Mouse (Mus musculus) embryo, embryonic 9.5 days (tissue): ENCODE measurements around the gene Acot12.
"Not testable (repeated sequence)": the region's sequence is repeated elsewhere in the genome, so short reads cannot be mapped to it uniquely, and the experiment has no call there.

Source experiments
- DNase-seq: peaks from one replicate; pipeline ENCODE4 v3.0.0-alpha.2; 2017; ENCODE audit errors: extremely low spot score

Acot12 gene

DNA sequence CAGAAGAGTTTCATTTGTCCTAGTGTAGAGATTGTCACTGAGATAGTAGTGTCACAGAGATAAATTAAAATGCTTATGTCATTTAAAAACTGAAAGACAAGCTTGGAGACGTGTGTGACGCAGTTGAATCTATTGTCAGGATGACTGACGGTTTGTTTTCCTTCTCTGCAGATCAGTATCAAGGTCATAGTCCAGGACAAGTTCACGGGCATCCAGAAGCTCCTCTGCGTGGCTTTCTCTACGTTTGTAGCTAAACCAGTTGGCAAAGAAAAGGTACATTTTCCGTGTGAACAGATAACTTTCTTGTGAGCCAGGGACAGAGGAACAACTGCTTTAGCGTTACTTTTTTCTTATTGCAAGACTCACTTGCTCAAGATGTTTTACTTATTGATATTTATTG lies 18.5 kb downstream of the Acot12 start:
- DNase-seq = no peak

- no peak for DNase-seq
Observed at GRCm38 (mm10) chr13:91760302-91761050, 19.2 kb downstream of the Acot12 start.

DNA sequence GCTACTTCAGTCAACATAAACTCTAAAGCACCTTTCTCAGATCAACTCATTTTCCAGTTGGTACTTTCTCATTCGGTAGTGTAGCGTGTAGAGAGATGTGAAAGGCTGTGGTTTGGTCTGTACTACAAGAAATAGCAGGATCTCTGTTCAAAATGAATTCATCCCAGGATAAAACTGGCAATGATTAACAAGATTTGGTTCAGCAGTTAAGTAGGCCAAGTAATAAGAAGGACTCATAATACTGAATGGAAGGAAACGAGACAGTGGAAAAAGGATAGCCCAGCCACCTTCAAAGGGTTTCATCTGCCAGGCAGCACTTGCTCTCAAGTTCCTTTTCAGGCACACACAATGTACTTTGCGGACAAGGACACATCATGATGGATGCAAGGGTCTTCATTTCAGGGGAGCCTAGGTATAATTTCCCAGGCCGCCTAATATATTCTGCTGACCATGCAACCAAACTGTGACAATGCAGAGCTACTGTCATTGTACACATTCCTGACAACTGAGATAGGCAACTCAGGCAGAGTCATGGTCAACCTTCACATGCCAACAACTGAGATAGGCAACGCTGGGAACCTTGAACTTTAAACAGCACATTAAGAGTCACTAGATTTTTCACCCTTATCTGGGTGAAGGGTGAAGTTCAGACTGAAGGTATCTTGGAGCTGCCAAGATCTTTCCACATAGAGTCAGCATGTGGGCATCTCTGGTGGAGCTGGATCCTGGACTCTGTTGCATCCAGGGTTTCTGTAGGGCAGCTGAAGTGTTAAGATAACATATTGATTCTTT lies 20.5 kb downstream of the Acot12 start:
- no peak for DNase-seq

DNA sequence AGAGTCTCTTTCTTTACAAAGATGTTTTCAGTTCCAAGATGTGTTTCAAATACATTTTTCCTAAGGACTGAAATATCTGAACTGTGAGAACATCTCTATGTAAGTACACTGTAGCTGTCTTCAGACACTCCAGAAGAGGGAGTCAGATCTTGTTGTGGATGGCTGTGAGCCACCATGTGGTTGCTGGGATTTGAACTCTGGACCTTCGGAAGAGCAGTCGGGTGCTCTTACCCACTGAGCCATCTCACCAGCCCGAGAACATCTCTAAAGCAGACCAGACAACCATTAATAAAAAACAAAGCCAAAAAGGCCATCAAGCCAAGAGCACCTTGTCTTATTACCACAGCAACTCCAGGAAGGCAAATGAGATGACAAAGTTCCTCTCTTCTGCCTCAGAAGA lies 22.3 kb downstream of the Acot12 start:
- DNase-seq = not testable (repeated sequence)

GRCm38 (mm10) chr13:91765627-91766026 lies 24.3 kb downstream of the Acot12 start:
- no peak for DNase-seq

DNA sequence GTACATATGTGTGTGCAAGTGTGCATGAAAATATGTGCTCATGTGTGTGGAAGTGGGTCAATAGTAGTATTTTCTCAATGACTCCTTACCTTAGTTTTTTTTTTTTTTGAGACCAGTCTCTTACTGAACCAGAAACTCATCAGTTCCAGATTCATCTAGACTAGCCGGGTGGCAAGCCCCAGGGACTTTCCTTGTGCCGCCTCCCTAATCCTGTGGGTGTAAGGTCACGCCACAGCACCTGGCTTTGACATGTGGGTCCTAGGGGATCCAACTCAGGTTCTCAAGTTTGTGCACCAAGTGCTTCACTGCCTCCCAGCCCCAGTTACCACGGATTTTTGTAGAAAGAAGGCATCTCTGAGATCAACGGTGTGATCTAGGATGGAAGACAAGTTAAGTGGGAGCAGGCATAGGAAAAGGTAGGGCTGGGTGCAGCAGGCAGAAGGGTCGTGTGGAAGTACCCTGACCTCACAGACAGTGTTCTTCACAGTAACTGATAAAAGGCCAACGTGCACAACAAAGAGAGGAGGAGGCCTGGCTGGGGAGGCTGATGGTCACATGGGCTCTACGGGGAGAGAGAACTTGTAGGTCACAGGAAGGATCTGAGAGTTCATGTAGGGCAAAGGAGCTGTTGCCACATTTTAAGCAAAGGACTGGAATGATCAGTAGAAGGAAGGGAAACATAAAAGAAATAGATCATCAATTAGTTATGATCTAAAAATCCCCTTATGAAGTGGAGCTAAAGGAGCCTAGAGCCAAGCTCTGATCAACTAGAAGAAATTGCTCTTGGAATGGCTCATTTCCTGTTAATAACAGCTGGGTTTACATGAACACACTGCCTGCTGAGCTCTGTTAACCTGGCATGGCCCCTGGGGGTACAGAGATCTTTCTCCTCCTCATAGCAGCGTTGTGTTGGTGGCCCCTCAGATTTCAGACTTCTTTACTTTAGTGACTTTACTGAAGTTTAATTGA lies 27.7 kb downstream of the Acot12 start:
- no peak for DNase-seq

- no peak for DNase-seq
Observed at GRCm38 (mm10) chr13:91778092-91778491, 36.8 kb downstream of the Acot12 start.

DNA sequence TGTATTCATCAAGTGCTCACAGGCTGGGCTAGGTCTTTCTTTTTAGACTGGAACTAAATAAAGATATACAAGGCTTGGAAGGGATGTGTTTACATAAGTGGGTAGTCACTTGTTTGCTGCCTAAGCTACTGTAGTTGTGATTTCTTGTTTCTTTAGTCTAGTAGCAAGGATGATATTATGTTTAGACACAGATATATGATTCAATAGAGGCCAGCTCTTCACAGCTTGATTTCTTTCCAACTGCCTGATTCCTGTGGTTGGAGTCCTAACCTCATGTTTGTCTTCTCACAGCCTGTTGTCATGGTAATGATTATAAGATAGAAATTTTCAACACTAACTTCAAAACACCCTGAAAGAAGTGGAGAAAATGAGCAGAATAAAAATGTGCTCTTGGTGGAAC lies 38.6 kb downstream of the Acot12 start:
- DNase-seq = no peak

DNA sequence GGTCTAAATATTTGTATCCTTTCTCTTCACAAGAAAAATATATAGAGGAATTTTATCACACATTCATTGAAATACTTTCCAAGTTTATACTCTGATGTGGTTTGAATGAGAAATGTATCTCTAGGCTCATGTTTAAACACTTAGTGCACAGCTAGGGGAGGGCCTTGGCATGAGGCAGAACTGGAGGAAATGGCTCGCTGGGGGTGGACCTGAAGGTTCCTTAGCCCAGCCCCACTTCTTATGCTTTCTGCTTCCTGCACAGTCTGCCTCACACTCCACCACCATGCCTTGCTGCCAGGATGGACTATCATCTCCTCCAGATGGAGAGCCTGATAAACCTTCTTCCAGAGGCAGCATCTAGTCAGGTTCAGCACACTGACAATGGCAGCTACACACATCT lies 50.7 kb downstream of the Acot12 start:
- no peak for DNase-seq

GRCm38 (mm10) chr13:91794926-91795436 lies 53.7 kb downstream of the Acot12 start:
- no peak for DNase-seq

DNA sequence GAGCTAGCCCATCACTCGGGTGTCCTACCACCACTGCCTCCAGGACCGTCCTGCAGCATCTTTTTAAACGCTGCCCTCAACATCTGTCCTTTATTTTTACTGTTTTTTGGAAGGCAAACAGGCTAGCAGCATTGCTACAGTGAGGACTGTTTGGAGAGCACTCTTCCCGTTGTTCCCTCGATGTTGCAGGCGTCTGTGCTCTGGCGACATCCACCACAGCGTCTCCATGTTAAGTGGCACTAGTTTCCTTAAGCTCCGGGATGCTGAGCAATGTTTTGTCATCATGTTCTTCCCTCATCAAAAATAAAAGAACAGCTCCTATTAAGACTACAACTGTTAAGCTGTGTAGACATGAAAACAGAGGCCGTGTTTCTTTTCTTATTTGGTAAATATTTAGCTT lies 54.3 kb downstream of the Acot12 start:
- no peak for DNase-seq

DNA sequence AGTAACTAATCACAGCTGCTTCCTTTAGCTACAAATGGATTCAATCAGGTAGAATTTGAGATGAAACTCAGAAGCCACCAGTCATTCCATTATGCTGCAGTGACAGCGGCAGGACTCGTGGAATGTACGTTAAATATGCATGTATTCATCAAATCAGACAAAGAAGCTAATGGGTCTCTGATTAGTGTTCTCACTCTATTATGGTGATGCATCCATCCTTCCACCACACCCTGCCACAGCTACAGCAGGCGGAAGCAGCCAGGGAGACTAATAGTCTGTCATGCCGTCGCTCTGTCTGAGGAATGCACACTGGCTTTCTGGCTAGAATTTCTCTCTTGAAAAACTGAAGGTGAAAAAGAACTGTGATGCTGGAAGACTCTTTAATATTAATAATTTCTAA lies 54.7 kb downstream of the Acot12 start:
- DNase-seq = no peak

- no peak for DNase-seq
Observed at GRCm38 (mm10) chr13:91796916-91797315, 55.6 kb downstream of the Acot12 start.

DNA sequence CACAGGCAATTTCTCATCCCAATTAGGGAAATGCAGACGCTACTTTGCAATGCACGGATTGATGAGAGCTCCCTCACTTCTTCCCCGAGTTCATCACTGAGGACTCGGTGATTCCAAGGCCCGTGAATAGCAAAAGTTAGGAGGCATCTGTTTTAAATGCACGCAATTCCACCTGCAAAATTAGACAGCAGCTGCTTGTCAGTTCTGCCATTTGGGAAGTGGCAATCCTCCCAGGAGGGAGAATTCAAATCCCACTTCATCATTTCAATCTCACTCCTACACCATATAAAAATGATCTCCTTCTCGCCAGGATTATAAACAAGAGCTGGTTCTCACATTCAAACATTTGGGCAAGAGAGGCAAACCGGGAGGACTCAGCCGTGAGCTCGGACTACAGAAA lies 56.1 kb downstream of the Acot12 start:
- no peak for DNase-seq

DNA sequence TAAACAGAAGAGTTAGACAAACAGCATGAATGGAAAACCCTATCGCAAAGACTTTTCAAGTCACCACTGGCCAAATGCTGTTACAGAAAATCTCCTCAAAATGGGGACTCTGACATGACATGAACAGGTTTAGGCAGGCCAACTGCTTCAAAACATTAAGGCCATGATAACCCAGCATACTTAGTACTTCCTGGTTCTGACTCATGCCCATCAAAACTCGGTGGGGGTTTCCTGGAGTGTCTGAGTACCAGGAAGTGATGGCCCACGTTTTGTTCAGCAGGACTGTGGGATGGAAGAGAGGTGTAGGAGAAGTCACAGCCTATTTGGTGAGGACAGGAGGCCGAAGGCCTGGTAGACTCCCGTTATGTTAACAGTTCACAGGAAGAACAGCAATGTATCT lies 60.4 kb downstream of the Acot12 start:
- DNase-seq = no peak

DNA sequence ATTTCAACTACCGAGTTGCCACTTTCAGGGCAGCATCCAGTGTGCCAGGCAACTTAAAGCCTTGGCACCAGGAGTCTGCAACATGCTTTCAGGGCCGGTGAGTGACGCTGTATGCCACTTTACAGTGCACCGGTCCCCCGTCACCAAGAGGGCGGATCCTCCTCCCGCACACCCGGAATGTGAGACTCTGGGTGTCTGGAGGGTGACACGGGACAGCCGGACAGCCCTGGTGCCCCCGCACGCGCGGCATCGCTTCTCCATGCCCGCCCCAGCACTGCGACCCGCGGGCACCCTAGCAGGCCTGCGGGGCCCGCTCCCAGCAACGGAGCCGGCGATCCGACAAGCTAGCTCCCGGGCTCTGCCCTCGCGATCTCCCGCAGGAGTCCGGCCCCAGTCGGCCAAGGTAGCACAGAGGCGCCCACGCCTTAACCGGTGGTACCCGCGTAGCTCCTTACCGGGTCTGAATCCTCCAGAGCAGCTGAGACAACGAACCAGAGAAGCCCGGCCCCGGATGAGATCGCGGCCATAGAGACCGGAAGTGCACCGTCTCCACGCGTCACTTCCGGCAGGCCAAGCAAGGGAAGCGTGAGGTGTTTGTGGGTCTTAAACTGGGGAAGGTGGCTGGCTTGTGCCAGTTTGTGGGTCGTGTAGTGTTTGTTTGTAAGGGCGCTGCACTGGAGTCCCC lies 66.0 kb downstream of the Acot12 start, which contains the start of gene Zcchc9:
TSS of gene Zcchc9 (minus strand) at position 551 of the 685 bp plus-strand sequence.
- peak; percentile 88 for DNase-seq

- no peak for DNase-seq
Observed at GRCm38 (mm10) chr13:91807874-91808575, 66.7 kb downstream of the Acot12 start.

- no peak for DNase-seq
Observed at GRCm38 (mm10) chr13:91809476-91809875, 68.2 kb downstream of the Acot12 start.

DNA sequence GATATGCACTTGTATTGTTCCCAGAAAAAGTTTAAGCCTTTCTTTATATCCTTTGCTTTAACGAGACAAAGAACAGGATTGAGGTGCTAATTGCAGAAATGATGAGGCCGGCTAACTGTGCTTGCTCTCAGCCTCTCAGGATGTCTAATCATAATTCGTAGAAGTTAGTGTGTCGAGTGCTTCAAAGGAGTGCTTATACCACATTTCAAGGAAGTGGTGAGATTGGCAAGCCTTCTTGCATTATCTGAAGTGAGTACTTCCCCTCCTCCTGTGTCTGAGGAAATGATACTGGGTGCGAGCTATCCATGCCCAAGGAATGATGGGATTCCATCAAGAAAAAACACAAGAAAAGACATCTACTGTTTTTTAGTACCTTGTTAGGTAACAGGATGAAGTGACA lies 73.4 kb downstream of the Acot12 start:
- DNase-seq = no peak

GRCm38 (mm10) chr13:91823735-91824134 lies 82.4 kb downstream of the Acot12 start:
- no peak for DNase-seq
